15 mouse cellular contexts compared by ENCODE assay signal in genomic region chr17:45208596-45209386, GRCm38 (mm10).
DNase-seq lines count a peak whose midpoint lies in the region; ATAC-seq and TF ChIP-seq lines count a peak whose summit lies in the region.
"Had no signal": no experiment of that assay in that cellular context is flagged by ENCODE, and none has a peak within 500 bp of the region (broad histone marks: within the 10 kb centered on the region; RNA-seq: fewer than 3 reads in every experiment).

No protein-coding gene starts in this region.

- H3K4me3 ChIP-seq in neural tube, embryonic 11.5 days (ENCODE audit: low read depth, low read length): no peak overlapping the region
- no peak overlapping the region for H3K4me3 ChIP-seq in neural tube, embryonic 15.5 days (replicated peaks)
- H3K4me3 ChIP-seq in hindbrain, embryonic 13.5 days: no peak overlapping the region
- H3K4me3 ChIP-seq in limb, embryonic 14.5 days (replicated peaks; ENCODE audit: low read length): no peak overlapping the region
- H3K4me3 ChIP-seq: kidney, embryonic 15.5 days; limb, embryonic 12.5 days; lung, embryonic 15.5 days had no signal

- no peaks in the 10 kb centered on the region for H3K27me3 ChIP-seq in neural tube, embryonic 11.5 days (ENCODE audit: control insufficient read depth, insufficient read depth, low read length)
- no peaks in the 10 kb centered on the region for H3K27me3 ChIP-seq in neural tube, embryonic 15.5 days (replicated peaks)
- H3K27me3 ChIP-seq in hindbrain, embryonic 13.5 days: no peaks in the 10 kb centered on the region
- no peaks in the 10 kb centered on the region for H3K27me3 ChIP-seq in limb, embryonic 14.5 days (ENCODE audit: control insufficient read depth, insufficient read depth, low read length)
- H3K27me3 ChIP-seq: CH12.LX; kidney, embryonic 15.5 days; lung, embryonic 15.5 days had no signal

- WGBS in neural tube, embryonic 11.5 days: 58% methylated on average over 14 of the region's 14 CpGs
- WGBS in neural tube, embryonic 15.5 days: 53% methylated on average over 14 of the region's 14 CpGs
- 44% methylated on average over 14 of the region's 14 CpGs for WGBS in hindbrain, embryonic 13.5 days
- WGBS in limb, embryonic 14.5 days: 72% methylated on average over 14 of the region's 14 CpGs

- H3K36me3 ChIP-seq in neural tube, embryonic 11.5 days (ENCODE audit: control insufficient read depth, insufficient read depth, low read length): no peaks in the 10 kb centered on the region
- H3K36me3 ChIP-seq in neural tube, embryonic 15.5 days: no peaks in the 10 kb centered on the region
- no peaks in the 10 kb centered on the region for H3K36me3 ChIP-seq in hindbrain, embryonic 13.5 days
- H3K36me3 ChIP-seq in limb, embryonic 14.5 days (ENCODE audit: control insufficient read depth, insufficient read depth, low read length): no peaks in the 10 kb centered on the region
- H3K36me3 ChIP-seq: kidney, embryonic 15.5 days; limb, embryonic 12.5 days; lung, embryonic 15.5 days had no signal

- DNase-seq in neural tube, embryonic 11.5 days (ENCODE audit: low spot score): peak; percentile 26
- peak; percentile 17 for DNase-seq in limb, embryonic 14.5 days (ENCODE audit: low spot score)
- no peak for DNase-seq in liver
- DNase-seq in gastrocnemius, adult 8-10 months (ENCODE audit: low spot score in 2 of 2): no peak
- DNase-seq in adrenal gland, adult 8-10 months: no peak
- DNase-seq: cerebellum, adult 2 months; gastrocnemius, postnatal 10 days; heart, postnatal 10 days; thymus, postnatal 25 days had no signal

- 0 out of 2 replicates have a peak, but pooled peaks cover 2% of the 10 kb centered on the region for H3K4me1 ChIP-seq in neural tube, embryonic 11.5 days (ENCODE audit: control insufficient read depth, insufficient read depth, low read length)
- H3K4me1 ChIP-seq in neural tube, embryonic 15.5 days: no peaks in the 10 kb centered on the region
- peaks cover 9% of the 10 kb centered on the region; the same call in 1 of the 2 replicates for H3K4me1 ChIP-seq in hindbrain, embryonic 13.5 days (replicated peaks)
- H3K4me1 ChIP-seq in limb, embryonic 14.5 days (ENCODE audit: control insufficient read depth, insufficient read depth, low read length): peaks cover 6% of the 10 kb centered on the region; the same call in 1 of the 2 replicates
- H3K4me1 ChIP-seq: kidney, embryonic 15.5 days; lung, embryonic 15.5 days had no signal

- TF ChIP-seq POLR2A in limb, embryonic 14.5 days (IDR thresholded peaks at IDR 0.05; ENCODE audit: borderline replicate concordance, extremely low read depth, insufficient read depth, insufficient read length): no peak

- H3K27ac ChIP-seq in neural tube, embryonic 11.5 days (ENCODE audit: low read depth, low read length): no peak overlapping the region
- H3K27ac ChIP-seq in neural tube, embryonic 15.5 days (replicated peaks): no peak overlapping the region
- no peak overlapping the region for H3K27ac ChIP-seq in hindbrain, embryonic 13.5 days
- no peak overlapping the region for H3K27ac ChIP-seq in limb, embryonic 14.5 days (replicated peaks; ENCODE audit: low read depth, low read length)
- H3K27ac ChIP-seq: kidney, embryonic 15.5 days; limb, embryonic 12.5 days; lung, embryonic 15.5 days had no signal

- H3K9ac ChIP-seq in neural tube, embryonic 11.5 days (ENCODE audit: low read length): no peak overlapping the region
- no peak overlapping the region for H3K9ac ChIP-seq in neural tube, embryonic 15.5 days (replicated peaks)
- H3K9ac ChIP-seq in hindbrain, embryonic 13.5 days: no peak overlapping the region
- H3K9ac ChIP-seq in limb, embryonic 14.5 days (ENCODE audit: low read depth, low read length, severe bottlenecking): no peak overlapping the region
- H3K9ac ChIP-seq: kidney, embryonic 15.5 days; limb, embryonic 12.5 days; lung, embryonic 15.5 days had no signal

- H3K9me3 ChIP-seq in neural tube, embryonic 11.5 days (ENCODE audit: control insufficient read depth, low read length): no peaks in the 10 kb centered on the region
- H3K9me3 ChIP-seq in neural tube, embryonic 15.5 days (replicated peaks): no peaks in the 10 kb centered on the region
- peaks cover 3% of the 10 kb centered on the region; the same call in 1 of the 2 replicates for H3K9me3 ChIP-seq in hindbrain, embryonic 13.5 days
- no peaks in the 10 kb centered on the region for H3K9me3 ChIP-seq in limb, embryonic 14.5 days (ENCODE audit: control insufficient read depth, low read length)
- H3K9me3 ChIP-seq: kidney, embryonic 15.5 days; lung, embryonic 15.5 days had no signal

- peak; percentile 63 for ATAC-seq in neural tube, embryonic 11.5 days (ENCODE audit: insufficient read depth, low FRiP score, low TSS enrichment)
- no peak for ATAC-seq in neural tube, embryonic 15.5 days (ENCODE audit: low FRiP score)
- ATAC-seq in hindbrain, embryonic 13.5 days (ENCODE audit: low FRiP score): peak; percentile 61; the same call in 1 of the 2 replicates
- ATAC-seq in limb, embryonic 14.5 days (ENCODE audit: low FRiP score, low read depth): peak; percentile 41; the same call in 1 of the 2 replicates

- no peak overlapping the region for H3K4me2 ChIP-seq in neural tube, embryonic 11.5 days (ENCODE audit: low read depth)
- H3K4me2 ChIP-seq in neural tube, embryonic 15.5 days: no peak overlapping the region
- H3K4me2 ChIP-seq in hindbrain, embryonic 13.5 days: no peak overlapping the region
- no peak overlapping the region for H3K4me2 ChIP-seq in limb, embryonic 14.5 days (replicated peaks; ENCODE audit: low read depth, low read length, severe bottlenecking)
- H3K4me2 ChIP-seq: kidney, embryonic 15.5 days; limb, embryonic 12.5 days; lung, embryonic 15.5 days had no signal

Comparison
In these comparisons a context has a peak if more than half of its experiments do, and no peak if none do; other contexts are left out.
1. DNase-seq: peak in neural tube, embryonic 11.5 days (single experiment) and limb, embryonic 14.5 days (single experiment); none in liver (single experiment), gastrocnemius, adult 8-10 months (0 of 2) and adrenal gland, adult 8-10 months (single experiment).